Comparison of ENCODE assay signal across 8 mouse cellular contexts in the genomic region with DNA sequence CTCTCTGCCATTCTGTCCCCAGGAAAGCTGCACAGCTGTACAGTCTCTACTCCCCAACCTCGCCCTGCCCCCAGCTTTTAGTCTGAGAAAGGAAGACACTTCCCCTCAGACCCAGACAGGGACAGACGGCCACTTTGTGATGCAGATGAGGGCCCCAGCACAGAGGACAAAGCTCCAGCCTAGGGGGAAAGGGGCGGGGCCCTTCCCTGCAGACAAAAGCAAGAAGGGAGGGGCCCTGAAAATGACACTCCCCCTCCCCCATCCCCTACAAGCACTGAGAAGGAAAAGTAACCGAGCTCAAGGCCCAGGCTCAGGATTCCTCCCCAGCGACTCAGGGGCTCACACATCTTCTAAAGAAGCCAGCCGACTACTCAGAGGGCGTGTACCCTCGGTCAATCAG. TPM values are rescaled to one million over a fixed set of nuclear protein-coding genes. Genes with fewer than 3 reads are reported as not detected.
DNase-seq lines count a peak whose midpoint lies in the region; ATAC-seq lines count a peak whose summit lies in the region.
"Had no signal": no experiment of that assay in that cellular context is flagged by ENCODE, and none has a peak within 500 bp of the region (broad histone marks: within the 10 kb centered on the region; RNA-seq: fewer than 3 reads in every experiment).

No protein-coding gene starts in this region.

- no peaks in the 10 kb centered on the region for H3K9me3 ChIP-seq in limb, embryonic 13.5 days
- H3K9me3 ChIP-seq in neural tube, embryonic 14.5 days (ENCODE audit: control insufficient read depth, low read length) = no peaks in the 10 kb centered on the region

- H3K27ac ChIP-seq in limb, embryonic 13.5 days = no peak overlapping the region
- peak overlapping the region; percentile 74 for H3K27ac ChIP-seq in neural tube, embryonic 14.5 days (ENCODE audit: low read depth, low read length)
- H3K27ac ChIP-seq: macrophage had no signal

- H3K4me3 ChIP-seq in limb, embryonic 13.5 days = no peak overlapping the region
- peak overlapping the region; percentile 23 for H3K4me3 ChIP-seq in neural tube, embryonic 14.5 days (ENCODE audit: low read depth, low read length)

- H3K36me3 ChIP-seq in limb, embryonic 13.5 days = peaks cover 1% of the 10 kb centered on the region; the same call in 1 of the 2 replicates
- H3K36me3 ChIP-seq in neural tube, embryonic 14.5 days (ENCODE audit: control insufficient read depth, insufficient read depth, low read length) = no peaks in the 10 kb centered on the region

- H3K27me3 ChIP-seq in limb, embryonic 13.5 days = no peaks in the 10 kb centered on the region
- no peaks in the 10 kb centered on the region; the same call in 1 of the 2 replicates for H3K27me3 ChIP-seq in neural tube, embryonic 14.5 days (ENCODE audit: control insufficient read depth, insufficient read depth, low read length)

- DNase-seq in right cerebral cortex, adult 18-20 months = peak; percentile 45
- DNase-seq in right cerebral cortex, postnatal 36 days (ENCODE audit: low spot score in 2 of 2) = no peak
- peak; percentile 92 for DNase-seq in embryo, embryonic 11 days
- DNase-seq in heart, postnatal 10 days = peak; percentile 16
- DNase-seq in urinary bladder, postnatal 25 days (ENCODE audit: low spot score) = no peak

- intact Hi-C loops in heart, postnatal 10 days (cut with DNase I) = no loop called here

- peaks cover 30% of the 10 kb centered on the region for H3K4me1 ChIP-seq in limb, embryonic 13.5 days
- peaks cover 32% of the 10 kb centered on the region for H3K4me1 ChIP-seq in neural tube, embryonic 14.5 days (ENCODE audit: control insufficient read depth, insufficient read depth, low read length)

- H3K9ac ChIP-seq in limb, embryonic 13.5 days = peak overlapping the region; percentile 26; the same call in 1 of the 2 replicates
- H3K9ac ChIP-seq in neural tube, embryonic 14.5 days (replicated peaks; ENCODE audit: low read depth, low read length) = peak overlapping the region; percentile 13; the same call in 1 of the 2 replicates

- 18% methylated on average over 8 of the region's 8 CpGs for WGBS in limb, embryonic 13.5 days
- 4% methylated on average over 8 of the region's 8 CpGs for WGBS in neural tube, embryonic 14.5 days

- ATAC-seq in limb, embryonic 13.5 days (ENCODE audit: low FRiP score, low read depth) = no peak
- peak; percentile 48 for ATAC-seq in neural tube, embryonic 14.5 days (ENCODE audit: low read depth)

- peak overlapping the region; percentile 17 for H3K4me2 ChIP-seq in limb, embryonic 13.5 days (replicated peaks)
- H3K4me2 ChIP-seq in neural tube, embryonic 14.5 days (ENCODE audit: low read depth, low read length) = peak overlapping the region; percentile 64

RNA-seq across cellular contexts. Expression of gene Ago1, which starts 2.5 kb away (rescaled TPM):
- total RNA-seq in heart, postnatal 10 days (2021) = 10 to 100 TPM; 16.0 to 18.6 TPM
- polyA plus RNA-seq in limb, embryonic 13.5 days (2015; fragmentation: Nextera tagmentation; extraction: Ambion mirVana) = 4.9 and 5.5 TPM in 2 replicates
- 15.7 and 18.8 TPM in 2 replicates for polyA plus RNA-seq in neural tube, embryonic 14.5 days (2014; fragmentation: Nextera tagmentation; extraction: Ambion mirVana)

RNA-seq across cellular contexts. Expression of gene Ago3, which starts 36.5 kb away (rescaled TPM):
- 10 to 100 TPM; 13.0 to 14.8 TPM for total RNA-seq in heart, postnatal 10 days (2021)
- 17.6 and 22.5 TPM in 2 replicates for polyA plus RNA-seq in limb, embryonic 13.5 days (2015; fragmentation: Nextera tagmentation; extraction: Ambion mirVana)
- polyA plus RNA-seq in neural tube, embryonic 14.5 days (2014; fragmentation: Nextera tagmentation; extraction: Ambion mirVana) = 15.0 and 22.9 TPM in 2 replicates

Comparison
In these comparisons a context has a peak if more than half of its experiments do, and no peak if none do; other contexts are left out.
1. DNase-seq: peak in right cerebral cortex, adult 18-20 months (single experiment), embryo, embryonic 11 days (single experiment) and heart, postnatal 10 days (2 of 2); none in right cerebral cortex, postnatal 36 days (0 of 2) and urinary bladder, postnatal 25 days (single experiment).